Mouse (Mus musculus) megakaryocyte-erythroid progenitor cell, adult 5-6 weeks (primary cell): ENCODE measurements around the gene Pde4a. TPM values are rescaled to one million over a fixed set of nuclear protein-coding genes. Genes with fewer than 3 reads are reported as not detected.
A peak's percentile ranks its signal among the peaks of the same experiment; 100 is the strongest.
"Not testable (repeated sequence)": the region's sequence is repeated elsewhere in the genome, so short reads cannot be mapped to it uniquely, and the experiment has no call there.

Experiments
- ATAC-seq: replicated peaks from 2 replicates; pipeline ENCODE4 v1.8.0; 2016; ENCODE audit warnings: mild to moderate bottlenecking, inconsistent platforms; ENCODE audit not compliant: severe bottlenecking, poor library complexity, low FRiP score, low TSS enrichment
- total RNA-seq, 2 experiments: library from RNA; stranded (forward) in 1 of 2; stranded (reverse) in 1 of 2; fragments of 200-1000, 215-1000 nt in 1 of 2; fragments of >200 nt in 1 of 2; fragmentation: Nextera tagmentation in 1 of 2; gene quantifications; 2 replicates each; pipeline ENCODE4 v1.2.3; 2014 to 2017

The Pde4a gene
- total RNA-seq, 2 experiments from 2014 or later = 3.8 to 23.5 TPM

- ATAC-seq = no peak
Observed at GRCm38 (mm10) chr9:21236991-21237367, 71.5 kb downstream of the Pde4a start.

- peak; percentile 69 for ATAC-seq
Observed at GRCm38 (mm10) chr9:21237368-21238003, 72.0 kb downstream of the Pde4a start.

- ATAC-seq = no peak
Observed at GRCm38 (mm10) chr9:21238004-21238732, 72.7 kb downstream of the Pde4a start.

GRCm38 (mm10) chr9:21238733-21239464 lies 73.4 kb downstream of the Pde4a start, which contains the start of gene Keap1:
Gene Keap1, minus strand, starts transcription at chr9:21239361.
- ATAC-seq = peak; percentile 53

GRCm38 (mm10) chr9:21239465-21239848 lies 73.9 kb downstream of the Pde4a start:
- ATAC-seq = no peak

- peak; percentile 72 for ATAC-seq
Observed at GRCm38 (mm10) chr9:21241343-21241742, 75.8 kb downstream of the Pde4a start.

- ATAC-seq = no peak
Observed at GRCm38 (mm10) chr9:21243826-21244427, 78.4 kb downstream of the Pde4a start.

GRCm38 (mm10) chr9:21244428-21245112 lies 79.1 kb downstream of the Pde4a start:
- ATAC-seq = no peak

GRCm38 (mm10) chr9:21245113-21245487 lies 79.6 kb downstream of the Pde4a start:
- ATAC-seq = no peak

GRCm38 (mm10) chr9:21246342-21246741 lies 80.8 kb downstream of the Pde4a start:
- ATAC-seq = no peak

- 0 out of 2 replicates have a peak, but pooled peaks have one; percentile 23 for ATAC-seq
Observed at GRCm38 (mm10) chr9:21248326-21248725, 82.8 kb downstream of the Pde4a start, which contains the start of gene S1pr5. Gene S1pr5, minus strand, starts transcription at chr9:21248443.

- ATAC-seq = no peak
Observed at GRCm38 (mm10) chr9:21249629-21250508, 84.4 kb downstream of the Pde4a start.

GRCm38 (mm10) chr9:21250509-21250908 lies 85.0 kb downstream of the Pde4a start:
- no peak for ATAC-seq

- ATAC-seq = no peak
Observed at GRCm38 (mm10) chr9:21251116-21251735, 85.7 kb downstream of the Pde4a start.

GRCm38 (mm10) chr9:21254690-21255089 lies 89.2 kb downstream of the Pde4a start:
- no peak for ATAC-seq

- not testable (repeated sequence) for ATAC-seq
Observed at GRCm38 (mm10) chr9:21256349-21256748, 90.8 kb downstream of the Pde4a start.

GRCm38 (mm10) chr9:21260491-21261040 lies 95.1 kb downstream of the Pde4a start:
- ATAC-seq = no peak

GRCm38 (mm10) chr9:21261831-21262230 lies 96.3 kb downstream of the Pde4a start:
- no peak for ATAC-seq
